ENCODE assay signal across 24 mouse cellular contexts in the genomic region with DNA sequence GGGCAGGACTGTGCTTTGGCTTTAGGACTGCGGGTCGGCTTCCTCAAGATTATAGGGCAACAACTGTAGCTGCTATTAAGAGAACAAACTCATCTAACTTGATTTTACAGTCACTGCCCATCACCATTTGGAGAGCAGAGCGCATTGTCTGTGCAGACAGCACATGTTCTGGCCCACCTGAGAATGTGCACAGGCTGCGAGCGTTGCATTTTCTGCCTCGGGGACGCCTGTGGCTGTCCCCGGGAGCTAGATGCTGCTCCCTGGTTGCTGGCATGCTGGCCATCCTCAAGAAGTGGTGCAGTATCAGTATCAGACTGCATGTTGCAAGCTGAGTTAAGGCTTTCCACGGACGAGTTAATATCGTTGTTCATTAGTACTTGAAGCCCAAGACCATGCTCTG.
"Had no signal": no experiment of that assay in that cellular context is flagged by ENCODE, and none has a peak within 500 bp of the region (broad histone marks: within the 10 kb centered on the region; RNA-seq: fewer than 3 reads in every experiment).

No protein-coding gene starts in this region.

- H3K9me3 ChIP-seq: kidney, embryonic 15.5 days; liver, embryonic 12.5 days; liver, embryonic 15.5 days; midbrain, embryonic 12.5 days; midbrain, embryonic 15.5 days; neural tube, embryonic 12.5 days; neural tube, embryonic 15.5 days; stomach, embryonic 15.5 days had no signal

- H3K9ac ChIP-seq: kidney, embryonic 15.5 days; limb, embryonic 12.5 days; liver, embryonic 12.5 days; liver, embryonic 15.5 days; lung, embryonic 15.5 days; midbrain, embryonic 12.5 days; midbrain, embryonic 15.5 days; neural tube, embryonic 12.5 days; neural tube, embryonic 15.5 days; stomach, embryonic 15.5 days had no signal

- H3K27ac ChIP-seq: left cerebral cortex, adult 2 months; liver, embryonic 12.5 days; liver, embryonic 15.5 days; midbrain, embryonic 12.5 days; midbrain, embryonic 15.5 days; neural tube, embryonic 12.5 days; neural tube, embryonic 15.5 days had no signal

- H3K36me3 ChIP-seq: midbrain, embryonic 15.5 days had no signal

- ATAC-seq: liver, embryonic 12.5 days; midbrain, embryonic 15.5 days had no signal

- DNase-seq: kidney, adult 8-10 months; kidney, postnatal 10 days; kidney, postnatal 36 days; layer of hippocampus, postnatal 36 days; liver; lung, adult 18-20 months; lung, postnatal 10 days; lung, postnatal 36 days; right cerebral cortex, adult 18-20 months; right cerebral cortex, postnatal 14 days; right cerebral cortex, postnatal 4 days; thymus, adult 18-20 months; thymus, postnatal 36 days had no signal

- H3K4me3 ChIP-seq: kidney, embryonic 15.5 days; left cerebral cortex, adult 2 months; limb, embryonic 12.5 days; liver, embryonic 12.5 days; liver, embryonic 15.5 days; lung, embryonic 15.5 days; midbrain, embryonic 12.5 days; midbrain, embryonic 15.5 days; neural tube, embryonic 12.5 days; neural tube, embryonic 15.5 days; stomach, embryonic 15.5 days had no signal

- H3K27me3 ChIP-seq: kidney, embryonic 15.5 days; limb, embryonic 12.5 days; liver, embryonic 12.5 days; liver, embryonic 15.5 days; lung, embryonic 15.5 days; midbrain, embryonic 12.5 days; midbrain, embryonic 15.5 days; neural tube, embryonic 12.5 days; neural tube, embryonic 15.5 days; stomach, embryonic 15.5 days had no signal

- H3K4me2 ChIP-seq: kidney, embryonic 15.5 days; limb, embryonic 12.5 days; liver, embryonic 12.5 days; liver, embryonic 15.5 days; lung, embryonic 15.5 days; midbrain, embryonic 12.5 days; midbrain, embryonic 15.5 days; neural tube, embryonic 12.5 days; neural tube, embryonic 15.5 days; stomach, embryonic 15.5 days had no signal

- H3K4me1 ChIP-seq: midbrain, embryonic 12.5 days had no signal
